Mouse (Mus musculus) thymus, postnatal 10 days (tissue): Measurements from ENCODE around the gene Vmp1.

Experiments used
- DNase-seq, 2 experiments: peaks; one replicate each; pipeline ENCODE4 v3.0.0; 2021; ENCODE audit warnings: low spot score in 2 of 2

Gene Vmp1

GRCm38 (mm10) chr11:86585598-86585984 lies 98.0 kb downstream of the Vmp1 start:
- no peak for DNase-seq

GRCm38 (mm10) chr11:86584898-86585597 lies 98.6 kb downstream of the Vmp1 start:
- DNase-seq, result no peak

- DNase-seq, result no peak
Measured at GRCm38 (mm10) chr11:86583990-86584897, 99.4 kb downstream of the Vmp1 start.

GRCm38 (mm10) chr11:86583313-86583825 lies 100.3 kb downstream of the Vmp1 start:
- DNase-seq, result no peak

GRCm38 (mm10) chr11:86582543-86583260 lies 100.9 kb downstream of the Vmp1 start:
- no peak for DNase-seq

GRCm38 (mm10) chr11:86581943-86582542 lies 101.6 kb downstream of the Vmp1 start:
- no peak for DNase-seq

GRCm38 (mm10) chr11:86581250-86581753 lies 102.3 kb downstream of the Vmp1 start:
- DNase-seq, result peak in 1 of 2 experiments; percentile 51

GRCm38 (mm10) chr11:86580319-86581113 lies 103.1 kb downstream of the Vmp1 start:
- DNase-seq, result no peak

GRCm38 (mm10) chr11:86579731-86580318 lies 103.8 kb downstream of the Vmp1 start:
- no peak for DNase-seq

- DNase-seq, result peak; percentile 41 to 53
Measured at GRCm38 (mm10) chr11:86578809-86579730, 104.6 kb downstream of the Vmp1 start.

- DNase-seq, result no peak
Measured at GRCm38 (mm10) chr11:86578106-86578808, 105.4 kb downstream of the Vmp1 start.

GRCm38 (mm10) chr11:86577231-86577630 lies 106.4 kb downstream of the Vmp1 start:
- no peak for DNase-seq

GRCm38 (mm10) chr11:86575632-86576378 lies 107.8 kb downstream of the Vmp1 start:
- DNase-seq, result no peak

GRCm38 (mm10) chr11:86574408-86574807 lies 109.2 kb downstream of the Vmp1 start:
- no peak for DNase-seq

- DNase-seq, result peak in 1 of 2 experiments; percentile 34
Measured at GRCm38 (mm10) chr11:86573646-86574231, 109.9 kb downstream of the Vmp1 start.

GRCm38 (mm10) chr11:86572623-86573022 lies 111.0 kb downstream of the Vmp1 start:
- no peak for DNase-seq

GRCm38 (mm10) chr11:86571871-86572270 lies 111.8 kb downstream of the Vmp1 start:
- DNase-seq, result no peak
